Mouse (Mus musculus) T-helper 2 cell (primary cell): ENCODE results near the gene Zc3h6.

Source experiments
- in situ Hi-C: fragments of 300-600 bp; cut with MboI, MseI; formaldehyde crosslinking; loops from one replicate; pipeline ENCODE4 v1.15.1; 2025; ENCODE audit warnings: high pct_unique_total_duplicates

Zc3h6 gene

DNA sequence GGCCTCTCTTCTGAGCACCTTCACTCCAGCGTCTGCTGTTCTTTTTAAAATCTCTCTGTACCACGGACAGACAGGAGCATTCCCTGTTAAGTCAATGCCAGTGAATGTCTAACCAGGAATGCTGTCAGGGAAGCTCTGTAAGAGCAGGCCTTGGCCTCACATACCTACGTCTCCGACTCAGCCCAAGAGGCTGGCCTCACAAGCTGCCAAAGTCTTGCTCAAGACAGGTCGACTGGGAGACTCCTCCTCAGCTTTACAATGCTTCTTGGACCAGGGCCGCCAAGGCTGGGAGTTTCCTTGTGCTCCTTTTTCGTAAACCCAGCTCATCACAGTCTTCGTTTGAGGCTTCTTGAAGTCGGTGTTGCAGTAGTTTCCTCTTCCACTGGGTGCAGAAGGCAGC, 57.6 kb downstream of the Zc3h6 start:
- in situ Hi-C loops, result no loop called here

DNA sequence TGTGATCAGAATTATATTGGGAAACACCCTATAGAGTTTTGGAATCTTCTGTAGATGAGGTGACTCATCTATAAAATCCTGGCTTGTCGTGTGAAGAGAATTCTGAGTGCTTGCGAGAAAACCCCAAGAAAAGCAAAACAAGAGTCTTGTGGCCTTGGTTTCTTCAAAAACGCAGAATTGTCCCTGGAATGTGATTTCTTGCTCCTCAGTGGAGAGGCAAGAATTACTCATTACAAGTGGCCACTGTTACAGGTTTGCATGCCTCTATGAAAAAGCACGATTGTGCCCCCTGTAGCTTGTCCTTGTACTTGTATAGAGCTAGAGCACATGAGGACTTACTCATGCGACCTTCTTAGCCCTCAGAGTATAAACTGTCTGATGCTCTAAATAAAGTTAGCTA, 68.2 kb downstream of the Zc3h6 start:
- in situ Hi-C loops, result no loop called here

DNA sequence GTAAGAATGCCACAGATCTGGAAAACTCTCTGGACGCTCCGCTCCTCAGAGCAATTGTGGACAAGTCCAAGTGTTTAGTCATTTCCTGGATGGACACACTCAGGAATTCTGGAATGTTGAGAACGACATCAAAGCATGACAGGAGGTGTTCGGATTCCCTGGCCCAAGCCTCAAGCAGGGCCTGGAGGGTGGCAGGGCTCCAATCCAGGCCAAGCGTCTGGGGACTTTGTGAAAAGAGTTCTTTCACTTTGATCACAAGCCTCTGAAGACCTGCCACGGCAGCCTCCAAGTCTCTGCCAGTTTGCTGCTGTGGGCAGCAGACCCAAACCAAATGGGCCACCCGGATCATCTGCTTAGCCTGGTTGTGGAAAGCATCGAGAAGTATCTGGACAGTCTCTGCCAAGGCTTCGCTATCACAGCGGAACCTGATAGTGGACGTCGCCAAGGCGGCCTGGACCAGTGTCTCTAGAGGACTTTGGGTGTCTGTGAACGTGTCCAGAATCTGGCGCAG, 71.3 kb downstream of the Zc3h6 start:
- in situ Hi-C loops, result no loop called here

DNA sequence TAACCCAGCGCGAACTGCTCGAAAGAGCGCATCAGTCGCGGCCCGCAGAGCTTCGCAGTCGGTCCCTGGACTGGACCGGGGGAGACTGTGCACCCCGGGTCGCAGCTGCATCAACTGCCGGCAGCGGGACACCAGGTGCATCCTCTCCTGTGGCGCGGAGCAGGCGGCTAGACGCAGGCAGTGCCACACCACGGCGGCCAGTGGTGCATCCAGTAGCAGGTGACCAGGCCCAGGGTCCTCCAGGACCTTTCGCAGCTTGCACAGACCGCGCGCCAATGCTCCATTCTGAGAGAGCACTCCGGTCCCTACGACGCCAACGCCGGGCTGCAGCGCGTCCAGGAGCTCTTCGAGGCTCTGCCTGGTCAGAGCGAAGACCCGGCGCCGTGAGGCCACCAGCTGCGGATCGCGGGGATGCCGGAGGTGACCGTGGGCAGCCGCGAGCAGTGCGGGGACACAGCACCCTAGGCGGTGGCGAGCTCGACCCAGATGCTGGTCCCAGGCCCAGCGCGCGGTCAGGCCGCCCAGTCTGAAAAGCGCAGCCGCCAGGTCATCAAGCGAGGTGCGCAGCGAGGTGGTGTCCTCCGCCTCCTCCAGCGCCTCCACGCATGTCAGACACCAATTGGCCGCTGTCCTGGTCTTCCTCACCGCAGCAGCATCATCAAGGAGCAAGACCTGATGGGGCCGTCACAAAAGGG, 71.9 kb downstream of the Zc3h6 start:
- in situ Hi-C loops, result no loop called here

DNA sequence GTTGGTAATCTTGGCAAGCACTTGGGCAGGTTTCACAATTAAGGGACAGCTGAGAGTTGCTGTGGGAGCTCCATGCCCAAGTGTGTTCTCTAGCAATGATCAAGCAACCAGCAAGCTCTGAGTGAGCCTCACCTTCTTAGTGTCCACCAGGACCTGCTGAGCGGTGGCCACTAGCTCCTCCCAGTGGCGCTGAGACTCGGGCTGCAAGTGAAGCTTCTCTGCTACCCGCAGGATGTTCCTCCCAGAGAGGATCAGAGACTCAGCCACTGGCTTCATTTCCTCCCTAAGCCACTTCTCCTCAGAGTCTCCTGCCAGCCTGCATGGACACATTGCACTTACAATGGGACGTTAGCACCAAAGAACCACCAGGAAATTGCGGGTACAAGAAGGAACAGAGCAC, 73.4 kb downstream of the Zc3h6 start:
- in situ Hi-C loops, result no loop called here

- in situ Hi-C loops, result no loop called here
Observed at GRCm38 (mm10) chr2:129046172-129046845, 79.1 kb downstream of the Zc3h6 start.

DNA sequence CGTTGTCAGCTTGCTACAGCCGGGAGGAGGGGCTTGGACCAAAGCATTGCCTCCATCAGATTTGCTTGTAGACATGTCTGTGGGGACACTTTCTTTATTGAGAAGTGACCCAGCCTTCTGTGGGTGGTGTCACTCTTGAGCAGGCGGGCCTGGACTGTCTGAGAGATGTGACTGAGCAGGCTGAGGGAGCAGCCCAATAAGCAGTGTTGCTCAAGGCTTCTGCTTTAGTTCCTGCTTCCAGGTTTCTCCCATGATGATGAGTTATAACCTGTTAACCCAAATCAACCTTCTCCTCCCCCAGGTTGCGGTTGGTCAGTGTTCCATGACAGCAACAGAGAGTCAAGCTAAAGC, 79.6 kb downstream of the Zc3h6 start:
- in situ Hi-C loops, result no loop called here

GRCm38 (mm10) chr2:129047811-129048210, 80.6 kb downstream of the Zc3h6 start, which contains the start of gene Vinac1:
Gene Vinac1 (minus strand): TSS chr2:129048172.
- in situ Hi-C loops, result no loop called here

GRCm38 (mm10) chr2:129052451-129052983, 85.3 kb downstream of the Zc3h6 start:
- in situ Hi-C loops, result no loop called here

- in situ Hi-C loops, result loop anchor here (5.0 kb wide), 1 partner anchor 108 kb away; no protein-coding TSS in a partner anchor
Observed at GRCm38 (mm10) chr2:129055741-129056140, 88.5 kb downstream of the Zc3h6 start.

DNA sequence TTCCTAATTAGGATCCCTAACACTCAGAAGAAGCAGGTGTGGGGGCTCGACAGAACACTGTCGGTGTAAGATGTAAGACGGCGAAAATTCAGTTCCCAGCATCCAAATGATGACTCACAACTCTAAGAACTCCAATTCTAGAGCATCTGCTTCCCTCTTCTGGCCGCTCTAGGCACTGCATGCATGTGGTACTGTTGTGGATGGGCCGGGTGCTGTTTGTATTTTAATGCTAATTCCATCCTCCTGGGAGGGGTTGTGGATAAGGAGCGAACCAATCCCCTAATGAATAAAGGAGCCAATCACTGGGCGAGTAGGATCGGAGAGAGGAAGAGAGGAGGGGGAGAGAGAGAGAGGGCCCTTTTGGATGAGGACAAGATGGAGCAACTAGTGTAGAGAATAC, 89.4 kb downstream of the Zc3h6 start:
- in situ Hi-C loops, result loop anchor here (5.0 kb wide), 1 partner anchor 109 kb away; no protein-coding TSS in a partner anchor

DNA sequence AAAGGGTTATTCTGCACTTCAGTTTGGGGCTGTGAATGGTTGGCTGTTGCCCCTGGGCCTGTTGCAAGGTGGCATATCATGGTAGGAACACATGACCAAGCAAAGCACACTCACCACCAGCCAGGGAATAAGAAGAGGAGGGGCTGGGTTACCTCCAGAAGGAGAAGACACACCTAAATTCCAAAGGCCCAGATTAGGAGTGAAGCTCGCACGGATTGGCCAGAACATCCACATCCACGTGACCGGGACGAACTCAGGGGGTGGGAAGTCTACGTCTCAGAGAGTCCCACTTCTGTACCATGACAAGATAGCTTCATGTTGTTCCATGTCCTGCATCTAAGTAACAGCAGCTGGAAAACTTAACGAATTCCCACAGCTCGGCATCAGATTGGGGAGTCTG, 90.1 kb downstream of the Zc3h6 start:
- in situ Hi-C loops, result loop anchor here (5.0 kb wide), 1 partner anchor 110 kb away; no protein-coding TSS in a partner anchor

DNA sequence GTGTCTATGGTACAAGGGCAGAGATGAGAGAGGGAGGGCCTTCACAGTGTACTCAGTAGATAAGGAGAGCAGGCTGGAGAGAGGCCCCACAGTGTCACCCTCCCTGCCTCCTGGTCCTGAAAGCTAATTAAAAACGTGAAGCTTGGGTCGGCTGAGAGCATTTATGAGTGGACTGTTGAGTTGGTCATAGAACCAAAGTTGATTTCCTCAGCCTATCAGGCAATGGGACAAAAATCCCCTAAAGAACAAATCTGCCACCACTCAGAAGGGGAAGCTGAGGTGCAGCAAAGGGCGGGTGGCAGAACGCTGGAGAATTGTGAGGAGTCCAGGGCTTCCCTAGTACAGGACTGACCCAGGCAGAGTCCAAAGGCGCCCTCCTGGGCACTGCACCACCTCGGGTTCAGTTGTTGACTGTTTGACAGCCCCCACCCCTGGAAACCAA, 90.7 kb downstream of the Zc3h6 start:
- in situ Hi-C loops, result loop anchor here (5.0 kb wide), 1 partner anchor 111 kb away; no protein-coding TSS in a partner anchor

- in situ Hi-C loops, result no loop called here
Observed at GRCm38 (mm10) chr2:129061456-129062059, 94.4 kb downstream of the Zc3h6 start.

- in situ Hi-C loops, result no loop called here
Observed at GRCm38 (mm10) chr2:129065437-129066282, 98.5 kb downstream of the Zc3h6 start, which contains the start of gene Ttl. Gene Ttl (plus strand): TSS chr2:129065942.

- in situ Hi-C loops, result no loop called here
Observed at GRCm38 (mm10) chr2:129066326-129066725, 99.1 kb downstream of the Zc3h6 start.
